Mouse (Mus musculus) mature B cell (primary cell): ENCODE results near the gene Lipm.

Experiments used
- in situ Hi-C: fragments of 300-500 bp; cut with MboI; formaldehyde crosslinking; loops from 2 replicates; pipeline ENCODE4 v1.14.3; 2019

The Lipm gene

DNA sequence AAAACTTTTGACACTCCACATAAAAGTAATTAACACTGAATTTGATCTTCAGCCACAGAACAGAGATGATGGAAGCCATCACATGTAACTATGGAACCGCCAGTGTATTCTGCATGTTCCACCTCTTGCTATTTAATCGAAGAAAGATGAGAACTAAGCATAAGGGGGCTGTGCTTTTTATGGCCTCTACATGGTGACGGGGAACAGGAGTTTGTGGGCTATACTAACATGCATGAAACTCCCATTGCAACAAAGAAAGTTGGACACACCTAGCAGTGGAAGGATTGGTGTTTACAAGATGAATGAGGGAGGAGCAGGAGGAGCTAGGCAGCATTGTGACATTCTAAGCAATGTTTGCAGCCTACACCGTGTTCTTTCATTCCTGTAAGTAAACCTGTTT lies at the start of gene Lipm:
Gene Lipm, plus strand, starts transcription at position 301 of the 400 bp plus-strand sequence.
- in situ Hi-C loops, result no loop called here

DNA sequence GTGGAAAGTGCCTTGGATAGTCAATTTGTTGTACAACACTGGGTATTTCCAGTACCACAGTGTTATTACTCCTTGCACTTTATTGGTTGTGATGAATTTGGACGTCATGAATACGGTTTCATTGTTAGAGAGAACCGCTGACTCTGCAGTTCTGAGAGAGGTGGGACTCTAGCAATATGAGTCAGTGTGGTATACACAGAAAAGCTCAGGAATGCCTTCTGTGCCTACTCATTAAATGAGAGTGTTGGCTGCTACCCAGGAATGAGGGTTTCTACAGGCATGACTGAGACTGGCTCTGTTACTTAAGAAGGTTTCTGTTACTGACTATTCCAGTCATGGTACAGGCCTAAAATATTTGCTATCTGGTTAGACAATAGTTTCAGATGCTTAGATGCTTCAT lies 49.2 kb upstream of the Lipm start:
- in situ Hi-C loops, result no loop called here

DNA sequence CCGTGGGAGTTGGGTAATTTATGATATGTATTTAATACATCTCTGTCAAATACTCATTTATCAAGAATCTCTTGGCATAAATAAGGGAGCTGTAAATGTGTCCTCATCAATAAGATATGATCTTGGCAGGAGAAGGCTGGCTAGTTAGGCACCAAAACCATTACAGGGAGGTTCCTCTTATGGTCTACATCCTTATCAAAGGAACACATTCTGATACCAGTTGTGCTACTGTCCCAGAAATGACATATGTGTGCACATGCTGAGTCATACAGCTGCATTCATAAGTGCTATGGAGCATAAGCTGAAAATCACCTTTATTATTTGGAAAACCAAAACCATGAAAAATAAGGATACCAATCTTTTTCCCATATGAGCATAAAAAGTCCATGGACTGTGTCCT lies 37.2 kb upstream of the Lipm start:
- in situ Hi-C loops, result no loop called here

DNA sequence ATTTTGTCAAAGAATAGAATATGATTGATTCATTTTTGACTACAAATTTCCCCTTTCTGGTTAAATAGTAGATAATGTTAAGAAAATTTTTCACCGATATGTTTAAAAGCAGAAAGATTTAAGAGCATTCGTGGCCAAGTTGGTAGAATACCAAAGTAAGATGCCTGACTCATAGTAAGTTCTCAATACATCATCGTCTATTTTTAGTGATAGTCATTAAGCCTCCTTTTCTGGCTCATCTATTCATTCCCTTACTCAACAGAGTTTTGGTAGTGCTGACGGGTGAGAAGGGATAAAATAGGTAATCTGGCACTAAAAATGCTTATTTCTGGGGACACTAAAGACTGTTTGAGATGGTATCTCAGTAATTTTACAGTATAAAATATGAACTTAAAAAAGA lies 36.7 kb upstream of the Lipm start:
- in situ Hi-C loops, result no loop called here

DNA sequence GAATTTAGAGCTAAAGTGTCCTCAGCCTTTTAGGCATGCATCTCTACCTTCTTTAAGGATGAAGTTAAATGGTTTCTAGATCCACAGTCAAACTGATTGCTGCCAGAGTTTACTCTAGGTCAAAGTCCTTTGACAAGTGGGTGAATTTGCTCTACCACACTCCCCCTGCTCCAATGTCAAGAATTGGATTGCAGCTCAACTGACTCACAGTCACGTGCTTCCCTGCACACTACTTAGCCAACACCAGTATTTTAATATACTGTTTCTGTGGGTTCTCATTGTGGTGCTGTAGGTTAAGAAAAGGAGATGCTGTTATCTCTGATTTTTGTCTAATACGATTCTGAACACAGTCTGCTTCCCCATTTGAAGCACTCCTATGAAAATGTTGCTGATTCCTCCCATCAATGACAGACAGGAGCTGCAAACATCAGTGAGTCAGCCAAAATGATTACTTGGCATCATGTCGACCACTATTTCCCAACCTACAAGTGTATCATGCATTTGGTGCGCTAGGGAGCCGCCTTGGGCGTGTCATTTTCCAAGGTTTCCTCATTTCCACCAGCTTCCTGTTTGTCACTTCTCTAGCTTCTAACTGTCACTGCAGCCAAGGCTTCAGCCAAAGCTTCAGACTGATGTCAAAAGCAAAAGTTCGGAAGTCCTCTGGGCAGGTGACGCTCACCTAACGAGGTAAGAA lies 33.8 kb upstream of the Lipm start, which contains the start of gene Lipn:
Gene Lipn, plus strand, starts transcription at position 580 of the 694 bp plus-strand sequence.
- in situ Hi-C loops, result no loop called here

DNA sequence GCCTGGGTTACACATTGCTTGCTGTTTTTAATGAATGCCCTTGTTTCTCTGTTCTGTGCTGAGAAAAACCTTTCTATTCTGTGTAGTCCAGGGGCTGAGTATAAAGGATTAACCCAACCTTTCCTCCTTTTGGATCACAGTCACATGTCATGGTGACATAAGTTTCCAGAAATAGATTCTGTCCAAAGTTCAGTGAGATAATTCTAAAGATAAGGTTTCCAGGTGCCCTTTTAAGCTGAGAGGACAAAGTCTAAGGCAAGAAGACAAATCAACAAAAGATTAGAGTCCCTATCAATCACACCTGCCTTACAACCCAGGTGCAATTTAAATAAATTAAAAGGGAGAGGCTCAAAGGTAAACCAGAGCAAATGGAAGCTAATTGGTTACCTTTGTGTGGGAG lies 26.5 kb upstream of the Lipm start:
- in situ Hi-C loops, result no loop called here

DNA sequence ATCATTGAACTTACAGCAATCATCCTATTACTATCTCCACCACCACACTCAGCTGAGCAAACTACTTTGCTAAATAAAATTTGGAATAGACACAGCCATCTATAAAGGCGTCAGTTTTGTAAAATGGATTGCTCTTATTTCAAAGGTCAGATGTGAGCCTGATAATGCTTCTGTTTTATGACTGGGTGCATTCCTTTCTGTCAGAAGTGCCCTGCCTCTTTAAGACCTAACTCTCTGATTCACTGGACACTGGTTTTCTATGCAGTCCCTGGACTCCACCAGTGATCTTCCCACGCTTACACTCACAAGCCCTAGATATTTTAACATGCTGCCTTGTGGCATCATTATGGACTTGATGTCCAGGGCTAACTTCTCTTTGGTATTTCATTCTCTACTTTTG lies 22.6 kb upstream of the Lipm start:
- in situ Hi-C loops, result no loop called here

DNA sequence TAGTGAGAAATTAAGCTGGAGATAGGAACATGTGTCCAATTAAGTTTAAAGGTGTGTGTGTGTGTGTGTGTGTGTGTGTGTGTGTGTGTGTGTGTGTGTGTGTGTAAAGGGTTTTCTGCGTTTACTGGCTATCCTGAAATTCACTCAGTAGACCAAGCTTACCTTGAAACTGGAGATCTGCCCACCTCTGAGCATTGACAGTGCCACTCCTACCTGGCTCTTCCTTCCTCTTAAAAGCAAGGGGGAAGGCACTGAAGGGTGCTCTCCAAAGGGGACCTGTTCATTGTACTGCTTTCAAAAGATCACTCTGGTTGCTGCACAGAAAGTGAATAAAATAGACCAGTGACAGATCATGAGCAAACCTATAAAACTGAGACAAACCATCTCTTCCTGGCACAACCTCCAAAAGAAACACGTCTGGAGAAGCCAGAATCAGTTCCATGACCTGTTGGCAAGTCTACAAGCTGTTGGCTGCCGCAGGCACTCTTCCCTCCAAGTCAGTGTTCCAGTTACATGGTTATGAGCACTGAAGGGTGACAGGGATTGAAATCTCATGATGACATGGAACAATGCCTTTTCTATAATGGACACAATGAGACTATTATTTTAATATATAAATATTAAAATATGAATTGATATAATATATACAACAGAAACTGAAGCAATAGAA lies 11.6 kb upstream of the Lipm start:
- in situ Hi-C loops, result no loop called here

DNA sequence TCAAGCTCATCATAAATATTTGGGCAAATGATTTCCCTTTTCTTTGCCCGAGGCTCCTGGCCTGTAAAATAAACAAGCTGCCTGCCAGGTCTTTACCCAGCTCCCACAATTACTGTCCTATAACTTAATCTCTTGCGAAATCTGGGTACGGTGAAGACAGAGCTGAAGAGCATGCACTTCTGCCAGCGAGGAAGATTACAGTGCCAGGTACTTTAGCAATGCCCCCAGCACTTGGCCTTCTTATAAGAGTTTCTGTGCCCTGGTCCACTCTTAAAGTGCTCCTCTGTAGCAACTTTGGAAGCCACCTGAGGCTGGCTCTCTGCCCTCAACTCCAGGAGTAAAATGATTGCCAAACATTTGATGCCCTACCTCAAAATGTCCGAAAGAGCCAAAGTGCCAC lies 5.4 kb upstream of the Lipm start:
- in situ Hi-C loops, result no loop called here

DNA sequence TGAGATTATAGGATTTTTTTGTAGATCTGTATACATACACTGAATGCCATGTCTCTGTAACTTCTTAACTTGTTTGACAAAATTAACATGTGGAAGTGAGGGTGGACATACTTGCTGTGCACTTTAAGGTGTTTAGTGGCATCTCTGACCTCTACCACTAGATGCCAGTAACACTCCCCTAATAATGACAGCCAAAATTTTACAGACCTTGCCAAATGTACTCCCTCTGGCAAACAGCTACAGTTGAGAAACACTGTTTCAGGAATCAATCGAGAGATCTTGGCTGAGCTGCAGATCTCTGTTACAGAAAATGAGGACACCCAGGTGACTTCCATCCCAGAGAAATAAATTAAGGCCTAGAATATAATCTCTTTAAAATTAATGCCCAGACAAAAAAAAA lies 4.5 kb upstream of the Lipm start:
- in situ Hi-C loops, result no loop called here

DNA sequence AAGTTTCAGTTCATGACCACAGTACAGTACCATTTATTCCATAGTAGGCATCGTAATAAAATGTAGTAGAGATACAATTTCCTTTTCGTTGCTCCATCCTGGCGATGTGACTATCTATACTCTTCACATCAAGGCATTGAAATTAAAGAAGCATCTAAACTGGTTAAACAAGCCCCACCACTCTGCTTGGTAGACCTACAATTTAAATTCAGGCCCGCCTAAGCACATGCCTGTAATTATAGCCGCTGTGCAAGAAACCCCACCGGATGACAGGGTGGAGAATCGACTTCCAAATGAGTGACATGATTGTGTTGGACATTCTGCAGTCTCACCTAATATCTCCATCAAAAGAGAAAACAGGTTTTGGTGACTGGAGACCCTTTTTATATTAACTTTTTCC lies 1.2 kb downstream of the Lipm start:
- in situ Hi-C loops, result no loop called here

DNA sequence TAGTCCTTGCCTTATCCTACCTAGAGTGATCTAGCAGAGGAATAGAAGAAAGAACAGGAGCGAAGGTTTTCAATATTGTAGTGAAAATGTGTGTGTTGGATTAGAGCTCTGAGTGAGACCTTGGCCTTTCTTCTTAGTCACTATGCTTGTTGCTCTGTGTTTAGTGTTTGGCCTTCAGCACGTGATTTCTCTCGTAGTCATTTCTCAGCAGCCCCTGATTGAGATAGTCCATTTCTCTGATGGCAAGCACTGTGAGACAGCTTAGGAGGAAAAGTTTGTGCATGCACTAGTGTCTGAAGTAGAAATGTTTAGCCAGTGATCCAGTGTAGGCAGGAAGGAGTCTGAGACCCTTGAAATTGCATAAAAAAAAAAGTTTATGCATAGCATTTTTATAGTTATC lies 4.1 kb downstream of the Lipm start:
- in situ Hi-C loops, result no loop called here

DNA sequence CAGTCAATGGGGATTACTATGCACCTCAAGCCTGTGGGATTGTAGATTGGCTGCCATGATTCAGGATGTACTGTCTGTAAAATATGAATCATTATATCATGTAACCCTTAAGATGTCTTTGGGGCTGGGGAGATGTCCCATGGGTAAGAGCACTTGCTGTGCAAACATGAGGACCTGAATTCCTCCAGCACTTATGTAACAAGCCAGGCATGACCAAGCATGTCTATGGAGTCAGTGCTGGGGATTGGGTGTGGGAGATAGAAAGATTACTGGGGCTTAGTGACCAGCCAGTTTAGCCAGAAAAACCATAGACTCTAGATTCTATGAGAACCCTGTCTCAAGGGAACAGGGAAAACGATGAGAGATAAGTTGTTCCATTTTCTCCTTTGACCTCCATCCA lies 18.4 kb downstream of the Lipm start:
- in situ Hi-C loops, result no loop called here

DNA sequence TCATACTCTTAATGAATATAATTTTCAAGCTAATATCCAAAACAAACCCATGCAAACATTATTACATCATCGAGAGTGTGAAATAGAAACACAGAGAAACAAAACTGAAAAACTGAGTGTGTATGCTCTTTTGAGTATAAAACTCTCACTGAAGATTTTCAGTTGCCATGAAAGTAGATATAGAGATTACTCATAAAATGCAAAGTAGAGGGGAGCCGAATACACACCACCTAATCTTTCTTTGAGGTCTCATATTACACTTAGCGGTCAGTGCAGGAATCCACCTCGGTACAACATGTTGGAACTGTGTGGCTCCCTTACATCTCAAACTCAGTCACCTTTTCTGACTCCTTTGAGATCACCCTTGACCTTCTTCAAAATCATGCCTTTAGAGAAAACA lies 18.9 kb downstream of the Lipm start:
- in situ Hi-C loops, result no loop called here

DNA sequence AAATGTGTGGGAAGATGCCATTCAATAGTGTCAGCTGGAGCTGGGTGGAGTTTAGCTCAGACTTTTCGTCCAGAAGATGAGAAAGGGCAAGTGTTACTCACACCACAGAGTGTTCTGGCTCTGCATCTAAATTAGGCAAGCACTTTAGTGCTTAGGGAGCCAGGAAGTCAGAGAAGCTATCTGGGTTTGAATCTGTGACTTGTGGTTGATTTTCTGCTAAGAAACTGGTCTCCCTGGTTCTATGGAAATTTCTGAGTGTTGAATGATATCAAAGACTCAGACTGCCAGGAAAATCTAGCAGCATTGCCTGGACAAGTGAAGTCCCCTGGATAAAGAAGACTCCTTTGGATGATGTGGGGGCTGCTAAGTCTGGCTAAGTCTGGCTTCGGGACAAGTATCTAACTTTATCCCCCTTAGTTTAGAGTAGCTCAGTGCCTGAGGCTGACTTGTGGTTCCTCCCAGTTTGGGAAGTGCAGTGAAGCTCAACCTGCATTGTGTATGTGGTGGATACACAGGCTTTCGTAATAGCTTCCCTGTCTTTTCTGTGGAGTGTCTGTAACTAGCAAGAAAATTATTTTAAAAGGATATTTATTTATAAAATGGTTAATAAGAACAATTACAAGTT lies 19.5 kb downstream of the Lipm start:
- in situ Hi-C loops, result no loop called here

DNA sequence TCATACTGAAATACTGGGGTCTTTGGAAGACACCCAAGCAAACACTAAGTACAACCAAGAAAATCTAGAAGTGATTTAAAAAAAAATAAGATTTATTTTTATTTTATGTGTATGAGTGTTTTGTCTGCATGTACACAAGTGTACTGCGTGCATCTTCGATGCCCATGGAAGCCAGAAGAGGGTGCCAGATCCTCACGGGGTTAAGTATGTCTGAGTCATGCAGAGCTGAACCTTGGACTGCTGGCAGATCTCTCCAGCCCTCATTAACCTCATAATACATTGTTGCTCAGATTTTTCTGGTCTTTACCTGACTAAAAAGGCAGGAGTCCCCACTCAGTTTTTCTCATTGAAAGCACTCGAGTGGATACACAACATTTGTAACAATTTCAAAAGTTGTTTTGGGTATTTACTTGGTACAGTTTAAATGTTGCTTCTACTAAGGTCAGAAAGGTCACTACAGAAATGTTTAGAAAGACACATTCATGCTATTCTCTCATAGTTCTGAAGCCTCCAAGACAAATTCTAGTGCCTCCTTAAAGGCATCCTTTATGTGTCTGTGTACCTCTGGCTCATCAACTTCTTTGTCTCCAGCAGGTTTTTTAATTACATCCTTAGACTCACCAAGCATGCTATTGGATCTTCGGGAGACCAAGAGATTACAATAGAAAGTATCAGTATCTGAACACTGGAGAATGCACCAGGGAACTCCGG lies 38.1 kb downstream of the Lipm start:
- in situ Hi-C loops, result no loop called here

DNA sequence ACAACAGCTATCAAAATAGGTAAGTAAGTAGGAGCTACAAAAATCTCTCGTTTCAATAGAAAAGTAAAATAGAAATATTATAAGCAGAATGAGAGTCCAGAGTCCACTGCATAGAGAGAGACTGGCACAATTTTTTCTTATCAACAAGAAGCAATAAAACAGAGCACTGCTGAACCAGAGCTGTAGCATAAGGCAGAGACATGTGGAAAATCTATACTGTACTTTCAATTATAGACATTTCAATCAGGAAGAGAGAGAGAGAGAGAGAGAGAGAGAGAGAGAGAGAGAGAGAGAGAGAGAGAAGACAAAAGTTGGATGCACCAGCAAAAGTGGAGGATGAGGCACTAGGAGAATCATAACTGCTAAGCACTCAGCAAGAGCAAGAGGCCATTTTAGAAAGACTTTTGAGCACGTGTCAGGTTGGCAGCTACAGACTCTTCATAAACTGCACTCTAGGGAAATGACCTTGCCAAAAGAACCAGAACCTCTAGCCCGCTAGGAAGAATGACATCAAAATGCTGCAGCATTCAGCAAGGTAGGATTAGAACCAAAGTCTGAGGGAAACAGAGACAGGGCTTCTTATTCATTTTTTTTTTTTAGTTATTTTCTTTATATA lies 38.8 kb downstream of the Lipm start:
- in situ Hi-C loops, result no loop called here

DNA sequence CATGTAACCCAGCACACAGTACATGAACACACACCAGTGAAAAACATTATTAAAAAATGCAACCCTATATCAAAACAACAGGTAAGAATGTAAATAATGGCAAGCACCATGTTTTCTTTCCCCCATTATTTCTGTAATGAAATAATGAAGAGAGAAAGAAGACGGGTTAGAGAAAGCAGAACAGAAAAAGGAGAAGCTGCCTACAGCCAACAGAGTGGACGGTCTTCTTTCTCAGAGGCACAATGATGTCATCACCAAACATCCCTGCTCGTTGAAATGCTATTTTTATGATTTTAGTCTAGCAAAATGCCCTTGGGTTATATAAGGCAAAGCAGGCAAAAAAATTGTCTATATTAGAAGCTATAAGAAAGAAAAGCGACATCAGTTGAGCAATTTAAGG lies 47.7 kb downstream of the Lipm start:
- in situ Hi-C loops, result no loop called here

DNA sequence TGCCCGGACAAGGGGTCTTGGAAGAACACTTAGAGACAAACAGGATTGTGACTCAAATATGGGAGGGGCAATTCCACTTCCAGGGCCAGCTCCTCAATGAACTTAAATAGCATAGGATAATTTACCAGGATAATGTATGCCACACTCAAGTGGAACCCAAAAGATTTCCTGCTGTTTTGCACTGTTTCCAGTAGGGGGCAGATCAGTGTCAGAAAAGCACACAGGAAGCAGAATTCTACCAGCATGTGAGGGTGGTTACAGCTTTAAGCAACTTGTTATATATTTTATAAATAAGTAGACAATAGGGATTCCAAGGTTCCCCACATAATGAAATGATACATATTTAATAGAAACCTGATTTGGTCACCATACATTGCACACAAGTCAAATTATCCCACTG lies 51.2 kb downstream of the Lipm start:
- in situ Hi-C loops, result no loop called here

DNA sequence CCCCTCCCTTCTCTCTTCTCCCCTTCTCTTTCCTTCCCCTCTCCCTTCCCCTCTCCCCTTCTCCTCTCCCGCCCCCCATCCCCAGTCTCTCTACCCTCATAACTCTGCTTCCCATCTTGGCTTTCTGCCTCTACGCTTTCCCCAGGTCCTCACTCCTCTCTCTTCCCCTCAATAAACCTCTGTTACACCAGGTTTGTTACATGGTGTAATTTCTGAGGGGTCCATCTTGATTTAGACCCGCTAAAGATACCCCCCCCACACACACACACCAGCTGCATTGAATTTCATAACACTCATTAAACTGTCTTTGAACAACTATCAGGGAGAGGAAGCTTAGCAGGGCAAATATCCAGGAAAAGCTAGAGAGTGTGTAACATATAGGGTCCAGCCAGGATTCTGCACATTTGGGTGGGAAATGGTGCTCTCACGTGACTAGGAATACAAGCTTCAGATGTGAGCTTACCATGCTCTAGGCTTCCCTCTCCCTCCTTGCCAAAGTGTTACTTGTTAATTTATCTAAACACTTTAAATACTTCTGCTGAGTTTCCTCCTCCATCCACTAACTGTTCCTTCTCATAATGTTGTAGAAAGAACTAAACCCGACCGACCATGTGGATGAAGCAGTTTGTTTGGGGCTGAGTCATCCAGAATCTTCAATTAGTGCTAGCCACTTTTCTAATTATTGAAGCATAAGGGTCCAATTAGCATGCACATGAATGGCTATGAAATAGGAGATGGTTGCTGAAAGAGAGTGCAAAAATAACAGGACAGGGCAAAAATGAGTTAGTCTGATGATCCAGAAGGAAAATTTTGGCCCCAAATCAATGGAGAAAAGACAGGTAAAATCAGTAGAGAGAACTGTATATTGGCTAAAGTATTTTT lies 52.8 kb downstream of the Lipm start:
- in situ Hi-C loops, result no loop called here

DNA sequence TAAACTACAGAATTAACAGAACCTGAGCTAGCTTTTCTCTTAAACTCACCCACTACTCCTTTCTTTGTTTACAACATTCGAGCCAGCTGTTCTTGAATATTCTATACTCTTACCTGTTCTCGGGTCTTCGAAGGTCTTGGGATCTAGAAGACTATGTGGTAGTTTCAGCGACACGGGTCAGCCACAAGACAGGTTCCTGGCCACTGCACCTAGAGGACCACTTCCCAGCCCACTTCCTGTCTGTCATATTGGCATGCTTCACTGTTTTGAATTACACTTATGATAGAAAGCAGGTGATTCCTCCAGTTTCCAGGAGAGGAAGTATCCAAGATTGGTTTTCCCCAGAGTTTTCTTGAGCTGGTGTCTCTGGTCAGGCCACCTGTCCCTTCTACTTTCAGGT lies 62.0 kb downstream of the Lipm start:
- in situ Hi-C loops, result no loop called here
